Mouse (Mus musculus): ENCODE measurements at regions not wholly inside any gene's neighbourhood (a gene's known extent, or its start where the extent isn't known, plus 50 kb on each side); places are given as distances from the start of the nearest gene placed in this dataset.

DNA sequence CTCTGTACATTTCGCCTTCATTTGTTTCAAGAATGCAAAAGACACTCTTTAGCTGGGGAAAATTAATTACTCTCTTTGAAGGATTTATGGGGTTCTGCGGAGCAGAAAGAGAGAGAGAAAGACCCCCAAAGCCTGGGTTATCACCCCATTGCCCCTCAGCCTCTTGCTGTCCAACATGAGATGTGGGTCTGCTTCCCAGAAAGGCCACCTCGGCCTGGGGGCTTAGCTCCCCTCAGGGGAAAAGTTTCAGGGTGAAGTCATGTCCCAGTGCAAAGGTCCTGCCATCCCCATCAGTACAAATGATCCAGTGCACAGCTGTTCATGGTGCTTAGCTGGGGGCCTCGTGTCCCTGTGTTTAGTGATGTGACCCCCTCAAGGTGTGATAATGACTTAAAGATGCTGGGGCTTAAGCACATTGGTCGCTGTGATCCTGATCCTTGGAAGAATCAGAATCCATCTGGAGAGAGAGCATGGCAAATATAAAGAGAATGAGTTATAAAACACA is 67.5 kb upstream of the Cd180 start:
- DNase-seq (ENCODE audit: low spot score in 2 of 2), result no peak

DNA sequence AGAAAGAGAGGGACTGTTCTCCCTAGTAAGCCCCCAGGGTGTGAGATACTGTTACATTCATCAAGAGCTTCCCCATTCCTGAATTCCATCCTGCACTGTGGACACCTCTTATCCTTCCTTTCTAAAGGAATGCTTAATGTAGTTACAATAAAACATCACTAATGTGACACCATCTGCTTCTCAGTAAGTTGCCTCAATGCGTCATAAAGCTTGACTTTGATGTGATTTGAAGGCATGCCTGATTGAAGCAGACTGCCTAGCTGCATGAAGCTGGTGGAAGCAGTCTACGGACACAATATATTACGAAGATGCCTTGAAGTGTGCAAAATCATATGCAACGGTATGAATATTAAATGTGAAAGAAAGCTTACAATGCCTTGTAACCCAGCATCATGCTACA is 65.6 kb upstream of the Cd180 start:
- DNase-seq (ENCODE audit: low spot score in 2 of 2), result no peak

DNA sequence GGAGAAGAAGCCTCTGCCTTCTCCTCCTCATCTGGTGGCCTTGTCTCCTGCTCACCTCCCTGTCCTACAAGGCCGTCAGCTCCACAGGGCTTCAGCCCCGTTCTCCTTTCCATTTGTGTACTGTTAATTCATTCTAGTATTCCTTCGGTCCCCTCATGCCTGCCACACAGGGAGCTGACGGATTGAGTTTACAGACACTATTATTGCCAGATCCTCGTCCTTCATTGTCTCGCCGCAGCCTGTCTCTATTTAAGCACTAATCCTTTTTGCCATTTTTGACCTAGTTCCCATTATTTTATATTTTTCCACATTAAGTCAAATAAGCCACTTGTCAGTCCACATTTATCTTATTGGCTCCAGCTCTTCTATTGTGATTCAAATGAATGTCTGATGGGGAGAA is 64.2 kb upstream of the Cd180 start:
- no peak for DNase-seq (ENCODE audit: low spot score in 2 of 2)

DNA sequence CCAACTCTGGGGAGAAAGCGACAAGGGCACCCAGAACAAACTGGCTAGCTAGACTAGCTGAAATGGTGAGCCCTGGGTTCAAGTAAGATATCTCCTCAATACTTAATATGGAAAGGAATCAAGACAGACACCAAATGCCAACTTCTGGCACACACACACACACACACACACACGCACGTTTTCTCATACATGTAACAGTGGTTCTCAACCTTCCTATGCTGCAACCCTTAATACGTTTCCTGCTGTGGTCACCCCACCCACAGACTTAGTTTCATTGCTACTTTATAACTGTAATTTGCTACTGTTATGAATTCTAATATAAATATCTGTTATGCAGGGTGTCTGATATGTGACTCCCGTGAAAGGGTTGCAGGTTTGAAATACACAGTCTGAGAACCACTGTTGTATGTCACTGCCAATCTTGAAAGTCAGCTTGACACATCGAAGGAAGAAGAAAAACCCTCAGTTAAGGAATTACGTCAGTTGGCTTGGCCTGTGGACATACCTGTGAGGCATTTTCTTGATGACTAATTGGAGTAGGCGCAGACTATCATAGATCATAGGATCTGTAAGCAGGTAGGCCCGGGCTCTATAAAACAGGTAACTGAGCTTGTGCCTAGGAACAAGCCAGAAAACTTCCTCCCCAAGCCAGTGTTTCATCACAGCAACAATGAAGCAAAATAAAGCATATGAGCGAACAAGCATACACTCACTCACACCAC is 59.0 kb upstream of the Cd180 start:
- no peak for DNase-seq (ENCODE audit: low spot score in 2 of 2)

DNA sequence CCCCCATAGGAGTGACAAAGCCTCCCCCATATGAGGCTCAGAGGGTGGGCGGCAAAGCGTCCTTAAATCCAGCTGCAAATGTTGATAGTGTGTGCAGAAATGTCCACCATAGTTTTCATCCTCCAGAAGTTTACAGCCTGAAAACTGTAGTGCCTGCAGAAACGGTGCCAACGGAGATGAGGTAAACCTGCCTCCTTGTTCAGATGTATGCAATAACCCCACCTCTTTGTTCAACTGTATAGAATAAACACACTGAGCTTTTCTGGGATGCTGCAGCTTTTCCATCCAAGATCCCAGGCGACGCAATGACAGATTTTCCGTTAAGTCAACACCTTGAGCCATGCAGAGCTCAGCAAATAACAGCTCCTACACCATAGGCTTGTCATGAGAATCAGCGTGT is 57.3 kb upstream of the Cd180 start:
- no peak for DNase-seq (ENCODE audit: low spot score in 2 of 2)

DNA sequence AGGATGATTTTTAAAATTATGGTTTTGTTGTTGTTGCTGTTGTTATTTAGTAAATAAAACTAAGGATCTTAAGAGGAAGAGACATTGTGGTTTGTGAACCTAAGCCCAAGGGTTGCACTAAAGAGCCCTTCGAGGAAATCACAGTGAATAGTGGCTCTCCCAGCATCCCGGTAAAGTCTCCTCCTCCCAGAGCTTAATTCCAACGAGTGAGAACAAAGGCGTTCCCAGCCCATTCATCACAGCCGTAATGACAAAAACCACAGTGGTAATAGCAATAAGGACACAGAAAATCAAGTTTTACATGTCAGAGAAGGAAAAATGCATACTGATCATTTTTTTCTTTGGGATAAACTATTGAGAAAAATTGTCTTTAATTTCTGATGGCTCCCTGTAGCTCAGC is 56.3 kb upstream of the Cd180 start:
- no peak for DNase-seq (ENCODE audit: low spot score in 2 of 2)

DNA sequence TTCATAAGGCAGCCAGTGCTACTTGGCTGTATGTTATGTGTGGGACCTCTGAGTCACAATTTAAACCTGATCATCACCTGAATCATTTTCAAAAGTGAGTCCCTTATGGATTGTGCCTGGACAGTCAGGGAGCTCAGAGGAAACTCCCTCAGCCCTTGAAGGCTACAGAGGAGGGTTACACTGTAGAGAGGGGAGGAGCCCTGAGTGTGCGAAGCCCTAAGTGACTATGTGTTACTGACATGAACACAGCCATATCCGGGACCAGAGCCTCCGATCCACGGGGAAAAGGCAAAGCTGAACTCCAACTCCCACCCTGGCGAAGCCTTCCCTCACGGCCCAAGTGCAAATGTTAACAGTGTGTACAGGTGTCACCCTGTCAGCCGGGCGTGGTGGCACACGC is 53.7 kb upstream of the Cd180 start:
- DNase-seq (ENCODE audit: low spot score in 2 of 2), result no peak

DNA sequence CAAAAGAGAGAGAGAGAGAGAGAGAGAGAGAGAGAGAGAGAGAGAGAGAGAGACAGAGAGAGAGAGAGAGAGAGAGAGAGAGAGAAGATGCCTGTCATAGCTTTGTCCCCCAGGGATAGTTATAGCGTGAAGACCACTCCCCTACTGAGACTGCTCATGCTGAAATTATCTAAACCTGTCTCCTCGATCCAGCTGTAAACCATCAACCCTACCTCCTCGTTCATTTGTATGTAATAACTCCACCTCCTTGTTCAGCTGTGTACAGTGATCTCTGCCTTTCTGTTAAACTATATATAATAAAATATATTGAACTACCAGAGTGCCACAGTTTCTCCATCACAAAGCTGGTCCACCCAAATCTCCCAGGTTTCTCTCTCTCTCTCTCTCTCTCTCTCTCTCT is 53.2 kb upstream of the Cd180 start:
- no peak for DNase-seq (ENCODE audit: low spot score in 2 of 2)
